Mouse (Mus musculus) embryonic stem cell, embryonic (primary cell): ENCODE measurements around the gene Gm36028.

ENCODE experiments used
- CTCF ChIA-PET, 4 experiments: fragments of 300-600 bp in 2 of 4; fragments of 350-600 bp in 2 of 4; sonication (Branson Sonifier 250); formaldehyde crosslinking; loops; one replicate each; lab custom pipeline; 2022; ENCODE audit warnings: inconsistent platforms in 2 of 4; lab: Charles Lee
- POLR2A ChIA-PET, 4 experiments: fragments of 300-600 bp in 2 of 4; fragments of 350-600 bp in 2 of 4; sonication (Branson Sonifier 250); formaldehyde crosslinking; loops; one replicate each; lab custom pipeline; 2022; ENCODE audit warnings: antibody characterized with exemption in 4 of 4, inconsistent platforms in 1 of 4; lab: Charles Lee

The Gm36028 gene

DNA sequence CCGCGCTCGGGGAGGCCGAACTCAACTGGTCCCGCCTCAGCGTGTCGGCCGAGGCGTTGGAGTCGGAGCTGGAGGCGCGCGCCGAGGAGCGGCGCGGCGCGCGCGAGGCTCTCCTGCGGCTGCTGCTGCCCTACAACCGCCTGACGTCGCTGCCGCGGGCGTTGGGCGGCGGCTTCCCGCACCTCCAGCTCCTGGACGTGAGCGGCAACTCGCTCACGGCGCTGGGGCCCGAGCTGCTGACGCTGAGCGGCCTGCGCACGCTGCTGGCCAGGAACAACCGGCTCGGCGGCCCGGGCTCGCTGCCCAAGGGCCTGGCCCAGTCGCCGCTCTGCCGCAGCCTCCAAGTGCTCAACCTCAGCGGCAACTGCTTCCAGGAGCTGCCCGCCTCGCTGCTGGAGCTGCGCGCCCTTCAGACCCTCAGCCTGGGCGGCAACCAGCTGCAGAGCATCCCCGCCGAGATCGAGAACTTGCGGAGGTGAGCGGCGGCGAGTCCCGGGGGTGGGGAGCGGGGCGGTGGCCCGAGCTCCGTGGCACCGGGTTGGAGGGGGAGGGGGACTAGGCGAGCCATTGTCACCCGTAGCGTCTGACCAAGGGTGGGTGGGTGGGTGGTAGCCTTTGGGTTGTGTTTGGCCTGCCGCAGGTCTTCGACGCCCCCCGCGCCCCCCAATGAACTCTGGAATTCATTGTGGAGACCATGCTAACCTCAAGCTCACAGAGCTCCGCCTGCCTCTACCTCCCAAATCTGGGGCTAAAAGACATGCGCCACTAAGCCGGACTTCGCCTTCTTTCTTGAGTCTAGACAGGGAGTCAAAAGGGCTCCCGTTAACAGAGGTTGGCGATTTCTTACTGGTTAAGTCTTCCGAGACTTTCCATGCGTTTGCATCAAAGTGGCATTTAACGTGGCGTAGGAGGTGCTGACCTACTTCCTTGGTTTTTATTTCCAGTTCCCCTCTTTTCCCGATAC, 7.8 kb upstream of the Gm36028 start:
- POLR2A ChIA-PET, result interaction anchor here (0.6 to 3.3 kb wide), 57 partner anchors 9 to 1394 kb away, joined by 3 to 25 read pairs (median 4); partner anchors contain the start of genes Gpr156 (in 1 of the 4), Gsk3b (in 1 of the 4), Gtf2e1 (in 1 of the 4) and Iqcb1 (in 1 of the 4)
- CTCF ChIA-PET, result interaction anchor here (0.5 to 2.5 kb wide), 6 partner anchors 12 to 453 kb away, joined by 3 to 8 read pairs (median 4); no protein-coding TSS in a partner anchor

DNA sequence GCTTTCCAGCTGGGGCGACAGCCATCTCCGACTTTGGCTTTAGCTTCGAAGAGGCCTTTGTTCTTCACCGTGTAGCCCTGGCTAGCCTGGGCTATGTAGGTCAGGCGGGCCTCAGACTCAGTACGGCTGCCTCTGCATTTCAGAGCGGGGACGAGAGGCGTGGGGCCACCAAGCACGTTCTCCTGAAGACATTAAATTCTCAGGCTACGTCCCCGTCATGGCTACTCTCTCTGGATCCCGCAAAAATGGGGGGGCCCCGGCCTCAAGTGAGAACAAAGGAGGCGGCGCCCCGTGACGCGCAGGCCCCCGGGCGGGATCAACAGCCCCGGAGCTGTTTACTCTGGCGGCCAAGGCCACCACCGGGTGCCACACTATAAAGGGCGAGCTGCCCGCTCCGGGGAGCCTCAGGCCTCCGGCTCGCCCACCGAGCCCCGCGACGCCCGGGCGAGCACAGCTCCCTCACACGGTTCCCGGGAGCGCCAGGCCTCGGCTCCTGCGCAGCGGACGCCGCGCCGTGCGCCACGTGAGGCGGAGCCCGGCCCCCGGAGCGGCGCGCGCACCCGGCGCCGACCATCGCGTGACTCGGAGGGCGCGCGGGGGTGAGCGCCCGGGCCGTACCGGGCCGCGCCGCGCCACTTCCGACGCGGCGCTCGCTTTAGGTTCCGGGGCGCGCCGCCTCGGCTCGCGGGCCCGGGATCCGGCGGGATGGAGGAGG, 7.0 kb upstream of the Gm36028 start, which contains the start of gene Lrrc58:
Gene Lrrc58 (plus strand): TSS at position 599 of the 715 bp plus-strand sequence.
- ChIA-PET CTCF (interaction anchor here in 2 of 4 experiments (0.7 to 2.5 kb wide), 4 partner anchors 36 to 453 kb away, joined by 3 to 8 read pairs (median 4); no protein-coding TSS in a partner anchor), POLR2A (interaction anchor here in 3 of 4 experiments (0.6 to 3.3 kb wide), 56 partner anchors 8 to 1394 kb away, joined by 3 to 25 read pairs (median 4); partner anchors contain the start of genes Gsk3b (in 2 of the 3), Gtf2e1 (in 2 of the 3), Rabl3 (in 2 of the 3) and Gpr156 (in 1 of the 3))

DNA sequence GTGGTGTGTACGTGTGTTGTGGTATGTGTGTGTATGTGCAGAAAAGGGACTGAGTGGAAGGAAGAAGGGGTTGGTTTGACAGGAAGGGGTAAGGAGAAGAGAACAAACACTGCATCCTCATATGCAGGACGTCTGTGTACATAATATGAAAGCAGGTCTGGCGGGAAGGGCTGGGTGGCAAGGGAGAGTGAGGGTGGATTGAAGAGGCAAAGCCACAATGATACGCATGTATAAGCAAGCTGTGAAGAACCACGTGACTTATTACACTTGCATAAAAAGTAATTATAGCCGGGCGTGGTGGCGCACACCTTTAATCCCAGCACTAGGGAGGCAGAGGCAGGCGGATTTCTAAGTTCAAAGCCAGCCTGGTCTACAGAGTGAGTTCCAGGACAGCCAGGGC, 4.9 kb upstream of the Gm36028 start:
- CTCF ChIA-PET, result interaction anchor here in 1 of 4 experiments (0.7 kb wide), 1 partner anchor 25 kb away, joined by 3 read pairs; no protein-coding TSS in a partner anchor
- POLR2A ChIA-PET, result interaction anchor here in 2 of 4 experiments (0.5 to 3.3 kb wide), 4 partner anchors 13 to 222 kb away, joined by 4 to 10 read pairs (median 4); no protein-coding TSS in a partner anchor

DNA sequence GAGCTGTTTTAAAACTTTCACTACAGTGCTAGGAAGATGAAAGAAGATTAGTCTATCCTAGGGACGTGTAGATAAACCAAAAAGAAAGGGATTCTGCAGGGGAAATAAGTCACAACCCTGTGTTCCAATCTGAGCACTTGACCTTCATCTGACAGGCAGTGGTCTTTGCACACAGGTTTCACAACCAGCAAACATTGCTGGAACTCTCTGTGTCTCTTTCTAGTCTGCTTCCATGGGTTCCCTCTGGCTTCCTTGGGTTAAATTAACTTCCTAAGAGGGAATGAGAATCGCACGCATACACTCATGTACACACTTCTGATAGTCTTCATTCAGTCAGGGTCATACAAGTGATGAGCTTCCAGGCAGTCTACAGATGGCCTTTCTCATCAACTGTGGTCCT, 2.9 kb upstream of the Gm36028 start:
- ChIA-PET POLR2A (no interaction called here), CTCF (no interaction called here)

DNA sequence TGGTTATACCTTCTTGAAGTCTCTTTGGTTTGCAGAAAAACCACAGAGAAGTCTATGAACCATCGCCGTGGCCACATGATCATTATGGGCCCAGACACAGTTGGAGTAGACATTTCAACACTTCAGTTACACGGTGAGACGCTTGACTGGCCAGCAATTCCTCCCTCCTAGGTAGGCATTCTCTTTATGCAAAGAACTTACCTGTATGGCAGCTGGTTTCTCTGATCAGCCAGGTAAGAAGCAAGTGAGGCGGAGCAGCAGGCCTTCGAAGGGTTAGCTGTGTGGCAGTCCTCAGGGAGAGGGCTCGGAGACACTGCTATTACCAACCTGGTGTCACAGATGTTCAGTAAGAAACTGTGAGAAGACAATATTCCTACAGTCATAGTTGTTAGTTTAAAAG, 733 bp downstream of the Gm36028 start:
- POLR2A ChIA-PET, result interaction anchor here in 1 of 4 experiments (0.7 to 1.5 kb wide), 2 partner anchors 8 to 385 kb away, joined by 3 to 5 read pairs; partner anchors contain the start of gene Lrrc58
- CTCF ChIA-PET, result no interaction called here

DNA sequence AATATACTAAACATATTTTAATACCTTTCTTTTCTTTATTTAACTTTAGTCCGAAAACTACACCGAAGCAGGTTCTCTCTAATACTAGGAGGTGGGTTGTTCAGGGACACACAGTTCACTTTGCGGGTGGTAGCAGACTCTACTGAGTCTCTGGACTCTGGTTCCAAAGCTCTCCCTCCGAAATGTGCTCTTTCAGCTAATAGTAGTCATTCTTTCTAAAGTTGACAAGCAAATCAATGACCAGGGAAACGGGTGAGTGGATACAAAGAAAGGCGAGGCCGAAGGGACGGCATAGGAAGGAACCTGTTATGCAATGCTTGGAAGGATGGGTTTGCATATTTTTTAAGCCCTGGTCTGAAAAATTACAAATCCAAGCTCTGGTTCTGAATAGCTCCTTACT, 3.5 kb downstream of the Gm36028 start:
- POLR2A ChIA-PET, result interaction anchor here in 2 of 4 experiments (0.6 to 2.9 kb wide), 3 partner anchors 10 to 130 kb away, joined by 4 to 12 read pairs (median 7); partner anchors contain the start of gene Lrrc58 (in 2 of the 2)
- CTCF ChIA-PET, result interaction anchor here in 1 of 4 experiments (0.7 kb wide), 1 partner anchor 11 kb away, joined by 3 read pairs; no protein-coding TSS in a partner anchor

DNA sequence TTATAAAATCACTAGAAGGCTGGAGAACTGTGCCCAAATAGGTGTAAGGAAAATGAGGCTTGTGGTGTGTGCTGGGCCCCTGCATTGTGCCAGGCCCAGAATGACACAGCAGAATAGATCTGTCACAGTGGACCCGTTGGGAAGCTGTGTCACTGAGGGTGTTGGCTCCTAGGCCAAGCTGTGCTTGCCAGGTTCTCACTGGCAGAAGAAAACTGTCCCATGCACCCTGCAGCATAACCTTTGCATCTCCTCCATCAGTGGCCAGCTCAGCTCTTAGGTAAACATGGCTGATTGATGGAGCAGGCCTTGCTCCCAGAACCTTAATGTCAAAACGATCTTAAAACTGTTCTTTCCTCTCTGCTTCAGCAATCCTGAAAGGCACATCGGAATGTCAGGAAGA, 4.6 kb downstream of the Gm36028 start:
- POLR2A ChIA-PET, result interaction anchor here in 1 of 4 experiments (0.5 to 2.9 kb wide), 2 partner anchors 12 to 365 kb away, joined by 3 to 12 read pairs; partner anchors contain the start of gene Lrrc58
- CTCF ChIA-PET, result interaction anchor here in 1 of 4 experiments (0.6 kb wide), 1 partner anchor 21 kb away, joined by 3 read pairs; no protein-coding TSS in a partner anchor

DNA sequence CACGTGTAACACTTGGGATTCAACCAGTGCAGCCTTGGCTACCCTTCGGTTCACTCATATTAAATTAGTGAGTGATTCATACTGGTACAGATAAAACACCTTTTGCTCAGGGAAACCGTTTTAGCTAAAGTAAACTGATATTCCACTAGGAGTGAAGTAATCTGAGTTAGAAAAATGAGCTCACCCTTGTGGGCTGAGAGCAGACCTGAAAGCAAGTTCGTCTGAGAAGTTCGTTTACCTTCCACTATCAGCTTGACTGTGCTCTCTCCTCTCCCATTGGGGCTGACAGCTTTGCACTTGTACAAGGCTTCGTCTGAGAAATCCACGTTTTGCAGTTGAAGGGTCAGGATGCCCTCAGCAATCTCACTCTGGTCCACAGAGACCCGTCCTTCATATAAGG, 5.4 kb downstream of the Gm36028 start:
- CTCF ChIA-PET, result no interaction called here
- POLR2A ChIA-PET, result interaction anchor here in 2 of 4 experiments (0.7 to 2.9 kb wide), 2 partner anchors 13 kb away, joined by 3 to 12 read pairs; partner anchors contain the start of gene Lrrc58 (in 1 of the 2)

DNA sequence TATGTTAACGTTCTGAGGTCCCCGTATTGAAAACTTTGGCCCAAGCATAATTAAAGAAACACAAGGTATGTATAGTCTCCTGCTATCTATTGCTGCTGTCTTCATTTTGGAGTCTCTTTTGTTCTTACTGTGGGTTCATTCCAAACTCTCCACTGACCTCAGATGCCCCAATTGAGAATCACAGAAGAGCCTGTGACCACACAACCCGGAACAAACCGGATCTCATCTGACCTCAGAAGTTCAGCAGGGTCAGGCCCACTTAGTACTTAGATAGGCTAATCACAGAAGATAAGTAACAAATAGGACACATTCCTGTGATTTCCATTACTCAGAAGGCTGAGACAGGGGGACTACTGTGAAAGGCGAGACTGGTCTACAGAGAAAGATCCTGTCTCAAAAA, 6.4 kb downstream of the Gm36028 start:
- CTCF ChIA-PET, result no interaction called here
- POLR2A ChIA-PET, result no interaction called here

DNA sequence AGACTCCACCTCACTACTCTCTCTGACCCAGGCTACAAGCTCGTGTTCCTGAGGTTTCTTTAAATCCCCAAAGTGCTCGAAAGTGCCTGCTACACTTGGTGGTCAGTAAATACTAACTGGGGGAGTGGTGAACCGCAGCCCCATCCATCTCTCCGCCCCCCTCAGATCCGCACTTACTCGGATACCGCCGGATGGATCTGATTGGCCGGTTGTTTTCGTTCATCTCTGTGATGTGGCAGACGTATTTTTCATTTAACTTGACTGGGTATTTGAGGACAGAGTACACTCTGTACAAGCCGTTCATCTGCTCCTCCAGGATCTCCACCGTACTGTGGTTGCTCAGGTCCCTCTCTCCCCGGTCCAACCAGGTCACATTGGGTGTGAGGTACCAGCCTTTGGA, 6.9 kb downstream of the Gm36028 start:
- CTCF ChIA-PET, result no interaction called here
- POLR2A ChIA-PET, result interaction anchor here in 2 of 4 experiments (0.7 to 2.3 kb wide), 4 partner anchors 14 to 40 kb away, joined by 3 to 13 read pairs (median 4); partner anchors contain the start of gene Lrrc58 (in 2 of the 2)

DNA sequence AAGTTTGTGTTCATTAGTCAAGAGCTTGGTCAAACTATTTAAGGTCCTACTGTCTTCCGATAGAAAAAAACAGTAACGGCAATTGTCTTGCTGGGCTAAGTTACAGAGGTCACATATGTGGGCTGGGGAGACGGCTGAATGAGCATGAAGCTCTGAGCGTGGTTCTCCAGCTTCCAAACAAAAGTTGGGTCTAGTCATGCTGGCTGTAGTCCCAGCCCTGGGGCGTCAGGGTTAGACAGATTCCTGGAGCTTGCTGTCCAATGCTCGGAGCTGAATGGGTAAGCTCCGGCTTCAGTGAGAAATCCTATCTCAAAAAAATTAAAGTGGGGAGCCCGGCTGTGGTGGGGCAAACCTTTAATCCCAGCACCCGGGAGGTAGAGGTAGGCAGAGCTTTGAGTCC, 7.7 kb downstream of the Gm36028 start:
- CTCF ChIA-PET, result no interaction called here

DNA sequence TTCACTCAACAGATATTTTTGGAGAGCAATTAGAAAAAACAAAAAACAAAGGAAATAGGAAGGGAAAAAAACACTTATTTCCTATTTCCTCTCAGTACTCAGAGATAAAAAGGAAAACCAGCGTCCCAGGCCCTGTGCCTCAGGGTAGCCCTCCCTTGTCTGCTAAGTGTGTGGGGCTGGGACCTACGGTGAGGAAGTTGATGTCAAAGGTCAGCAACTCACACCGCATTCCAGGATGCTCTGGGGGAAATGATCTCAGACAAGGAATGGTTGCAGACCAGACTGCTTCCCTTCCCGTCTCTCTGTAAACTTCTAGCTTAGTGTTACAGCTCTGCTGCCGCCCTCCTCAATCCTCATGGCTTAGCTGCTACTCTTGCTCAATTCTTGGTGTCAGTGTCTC, 9.6 kb downstream of the Gm36028 start:
- ChIA-PET POLR2A (no interaction called here), CTCF (no interaction called here)

More for the DNA sequence above, 7.7 kb downstream of the Gm36028 start:
- POLR2A ChIA-PET, result interaction anchor here in 2 of 4 experiments (0.5 to 2.3 kb wide), 4 partner anchors 15 to 46 kb away, joined by 3 to 13 read pairs (median 6); partner anchors contain the start of gene Lrrc58 (in 1 of the 2)

DNA sequence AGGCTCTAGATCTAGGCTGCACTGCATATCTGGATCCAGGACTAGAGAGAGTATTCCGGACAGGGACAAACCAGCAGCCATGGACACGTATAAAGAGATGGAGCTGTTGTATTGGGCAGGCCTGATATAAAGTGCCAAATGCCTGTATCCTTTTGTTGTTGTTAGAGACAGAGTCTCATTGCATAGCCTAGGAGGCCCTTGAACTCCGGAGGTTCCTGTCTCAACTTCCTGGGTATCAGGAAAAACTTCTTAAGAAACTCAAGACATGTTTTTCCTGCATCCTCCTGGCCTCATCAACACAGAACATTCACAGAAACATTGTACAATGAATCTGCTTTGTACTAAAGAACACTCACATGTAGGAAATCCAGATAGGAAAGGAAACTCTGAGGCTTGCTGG, 13.9 kb downstream of the Gm36028 start:
- CTCF ChIA-PET, result no interaction called here
- POLR2A ChIA-PET, result no interaction called here

DNA sequence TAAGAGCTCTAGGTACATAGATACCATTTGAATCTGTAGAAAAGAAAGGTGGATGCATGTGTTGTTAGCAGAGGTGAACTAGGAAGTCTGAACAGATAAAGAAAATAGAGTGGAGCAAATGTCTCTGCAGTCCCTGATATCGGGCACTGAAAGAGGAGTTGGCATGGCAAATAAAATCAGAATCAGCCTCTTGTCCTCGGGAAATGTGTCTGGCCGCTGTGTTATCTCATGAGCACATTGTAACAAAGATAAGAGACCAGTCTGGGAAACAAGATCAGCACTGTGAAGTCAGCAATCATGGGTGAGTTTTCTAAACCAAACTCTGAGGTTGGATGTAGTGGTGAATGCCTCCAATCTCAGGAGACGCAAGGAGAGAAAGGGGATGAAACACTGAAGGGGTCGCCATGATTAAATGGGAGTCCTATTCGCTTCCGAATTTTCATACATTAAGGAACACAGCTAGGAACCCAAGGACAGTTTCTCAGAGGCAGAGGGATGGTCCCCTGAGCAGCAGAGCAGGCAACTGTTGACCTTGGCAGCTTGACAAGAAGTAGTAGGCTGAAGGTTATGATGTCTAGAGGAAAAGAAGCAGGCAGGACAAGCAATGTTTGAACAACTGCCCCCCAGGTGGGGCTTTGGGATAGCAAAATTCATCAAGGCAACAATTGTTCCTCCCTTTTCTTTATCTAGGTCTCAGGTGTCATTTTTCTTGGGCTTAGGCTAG, 15.6 kb downstream of the Gm36028 start:
- CTCF ChIA-PET, result interaction anchor here in 1 of 4 experiments (1.1 kb wide), 1 partner anchor 163 kb away, joined by 3 read pairs; no protein-coding TSS in a partner anchor

DNA sequence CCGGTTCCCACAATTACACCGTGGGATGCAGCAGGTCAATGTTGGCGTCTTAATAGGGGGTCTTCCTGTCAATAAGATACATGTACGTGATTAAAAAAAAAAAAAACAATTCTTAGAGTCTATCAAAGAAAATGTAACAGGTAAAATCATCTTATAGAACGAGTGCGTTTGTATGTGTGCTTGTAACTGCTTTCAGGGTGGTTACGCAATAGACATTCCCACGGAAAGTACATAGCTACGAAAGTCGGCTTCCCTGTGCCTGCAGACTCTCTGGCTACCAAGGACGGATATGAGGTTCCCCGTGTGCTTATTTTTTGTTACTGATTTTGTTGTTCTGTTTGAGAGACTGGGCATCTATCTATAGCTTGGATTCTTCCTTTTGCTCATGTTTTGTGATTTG, 17.2 kb downstream of the Gm36028 start:
- CTCF ChIA-PET, result no interaction called here

More for the DNA sequence above, 15.6 kb downstream of the Gm36028 start:
- POLR2A ChIA-PET, result interaction anchor here in 1 of 4 experiments (0.7 to 1.5 kb wide), 2 partner anchors 23 to 300 kb away, joined by 3 to 4 read pairs; partner anchors contain the start of gene Lrrc58

DNA sequence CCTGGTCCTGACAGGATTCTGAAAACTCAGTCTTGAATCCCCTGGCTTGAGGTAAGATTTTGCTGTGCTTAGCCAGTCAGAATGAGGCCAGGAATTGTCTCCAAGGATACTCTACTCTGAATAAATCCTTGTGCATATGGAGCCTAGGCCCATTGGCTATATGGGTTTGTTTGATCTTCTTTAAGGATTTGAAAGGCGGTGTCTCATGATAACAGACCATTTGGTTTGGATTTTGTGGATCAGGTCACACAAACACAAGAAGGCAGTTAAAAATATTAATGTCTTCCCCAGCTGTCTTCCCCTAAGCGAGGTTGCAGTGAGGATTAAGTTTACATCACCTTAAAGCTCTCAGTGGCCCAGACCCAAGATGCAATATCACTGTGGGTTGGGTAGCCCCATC, 18.5 kb downstream of the Gm36028 start:
- ChIA-PET CTCF (interaction anchor here in 1 of 4 experiments (0.6 kb wide), 1 partner anchor 153 kb away, joined by 3 read pairs; no protein-coding TSS in a partner anchor), POLR2A (no interaction called here)

More for the DNA sequence above, 17.2 kb downstream of the Gm36028 start:
- POLR2A ChIA-PET, result interaction anchor here in 3 of 4 experiments (0.5 to 1.3 kb wide), 3 partner anchors 22 to 257 kb away, joined by 3 to 4 read pairs (median 3); no protein-coding TSS in a partner anchor

DNA sequence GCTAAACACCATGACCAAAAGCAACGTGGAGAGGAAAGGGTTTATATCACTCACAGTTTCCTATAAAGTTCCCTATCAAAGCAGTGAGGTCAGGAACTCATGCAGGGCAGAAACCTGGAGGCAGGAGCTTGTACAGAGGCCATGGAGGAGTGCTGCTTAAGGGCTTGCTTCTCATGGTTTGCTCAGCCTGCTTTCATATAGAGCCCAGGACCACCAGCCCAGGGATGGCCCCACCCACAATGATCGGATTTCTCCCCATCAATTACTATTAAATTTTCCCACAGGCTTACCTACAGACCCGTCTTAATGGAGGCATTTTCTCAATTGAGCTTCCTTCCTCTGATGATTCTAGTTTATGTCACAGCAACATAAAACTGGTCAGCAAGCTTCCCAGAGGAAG, 23.4 kb downstream of the Gm36028 start:
- ChIA-PET POLR2A (interaction anchor here in 1 of 4 experiments (0.9 kb wide), 1 partner anchor 38 kb away, joined by 3 read pairs; no protein-coding TSS in a partner anchor), CTCF (no interaction called here)
